Mouse (Mus musculus): ENCODE results near the gene Rps2.

The Rps2 gene

DNA sequence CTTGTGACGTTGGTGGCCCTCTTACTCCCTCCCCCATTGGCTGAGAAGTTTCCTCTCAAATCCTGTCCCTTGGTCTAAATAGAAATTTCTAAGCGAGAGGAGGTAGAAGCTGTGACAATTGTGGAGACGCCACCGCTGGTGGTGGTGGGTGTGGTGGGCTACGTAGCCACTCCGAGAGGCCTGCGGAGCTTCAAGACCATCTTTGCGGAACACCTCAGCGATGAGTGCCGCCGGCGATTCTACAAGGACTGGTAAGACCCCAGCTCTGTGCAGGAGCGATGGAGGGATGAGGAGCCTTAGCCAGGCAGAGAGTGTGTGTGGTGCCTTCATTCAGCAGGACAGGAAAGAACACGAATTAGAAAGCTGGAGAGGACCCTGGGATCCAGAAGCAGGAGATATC lies 12.9 kb downstream of the Rps2 start:
- DNase-seq (ENCODE audit: low read depth in 1 of 2, low spot score in 2 of 2): no peak

DNA sequence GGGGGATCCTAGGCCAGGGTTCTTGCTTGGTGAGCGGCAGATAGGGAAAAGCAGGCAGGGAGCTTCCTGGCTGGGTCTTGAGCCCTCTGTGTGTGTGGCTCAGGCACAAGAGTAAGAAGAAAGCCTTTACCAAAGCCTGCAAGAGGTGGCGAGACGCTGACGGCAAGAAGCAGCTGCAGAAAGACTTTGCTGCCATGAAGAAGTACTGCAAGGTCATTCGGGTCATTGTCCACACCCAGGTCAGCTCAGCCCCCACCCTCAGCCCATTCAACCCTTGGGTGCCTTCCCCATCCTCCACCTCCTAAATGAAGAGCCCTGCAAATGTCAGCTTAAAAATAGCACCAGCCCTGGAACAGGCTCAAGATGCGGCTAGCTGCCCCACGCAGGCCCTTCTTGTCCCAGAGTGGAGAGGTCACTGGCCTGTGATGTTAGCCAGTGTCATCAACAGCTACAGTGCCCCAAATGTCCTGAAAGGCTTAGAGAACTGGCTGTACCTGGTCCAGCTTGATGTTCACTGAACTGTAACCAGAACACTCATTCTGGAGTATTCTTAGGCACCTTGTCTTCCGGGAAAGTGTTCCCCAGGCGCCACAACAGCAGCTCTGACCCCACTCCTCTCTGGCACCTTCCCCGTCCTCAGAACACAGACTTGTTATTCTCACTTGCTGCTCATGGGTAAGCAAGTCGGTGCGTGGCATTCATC lies 14.5 kb downstream of the Rps2 start:
- DNase-seq (ENCODE audit: low read depth in 1 of 2, low spot score in 2 of 2): no peak

DNA sequence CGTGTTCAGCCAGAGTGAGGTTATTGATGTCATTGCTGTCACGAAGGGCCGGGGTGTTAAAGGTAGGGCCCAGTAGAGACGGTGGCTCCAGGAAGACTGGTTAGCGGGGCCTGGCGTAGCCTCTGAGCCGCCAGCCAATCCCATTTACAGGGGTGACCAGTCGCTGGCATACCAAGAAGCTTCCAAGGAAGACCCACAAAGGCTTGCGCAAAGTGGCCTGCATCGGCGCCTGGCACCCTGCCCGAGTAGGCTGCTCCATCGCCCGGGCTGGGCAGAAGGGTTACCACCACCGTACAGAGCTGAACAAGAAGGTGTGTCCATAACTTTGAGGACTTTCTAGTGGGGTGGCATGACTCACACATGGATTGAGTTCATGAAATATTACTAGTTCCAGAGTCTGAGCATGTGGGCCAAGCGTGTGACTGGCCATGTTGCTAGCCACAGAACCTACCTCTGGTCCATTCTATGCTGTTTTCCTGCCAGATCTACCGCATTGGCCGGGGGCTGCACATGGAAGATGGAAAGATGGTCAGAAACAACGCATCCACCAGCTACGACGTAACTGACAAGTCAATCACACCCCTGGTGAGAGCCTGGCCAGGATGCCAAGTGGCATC lies 15.6 kb downstream of the Rps2 start:
- no peak for DNase-seq (ENCODE audit: low read depth in 1 of 2, low spot score in 2 of 2)

DNA sequence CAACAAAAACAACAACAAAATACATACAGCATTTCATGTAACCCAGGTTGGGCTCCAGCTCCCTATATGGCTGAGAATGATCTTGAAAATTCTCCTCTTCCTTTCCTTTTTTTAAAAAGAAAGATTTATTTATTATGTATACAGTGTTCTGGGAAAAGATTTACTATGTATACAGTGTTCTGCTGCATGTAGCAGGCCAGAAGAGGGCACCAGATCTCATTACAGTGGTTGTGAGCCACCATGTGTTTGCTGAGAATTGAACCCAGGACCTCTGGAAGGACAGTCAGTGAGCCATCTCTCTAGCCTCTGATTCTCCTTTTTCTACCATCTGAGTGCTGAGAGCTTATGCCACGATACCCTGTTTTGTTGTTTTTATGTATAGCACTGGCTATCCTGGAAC lies 16.6 kb downstream of the Rps2 start:
- no peak for DNase-seq (ENCODE audit: low read depth in 1 of 2, low spot score in 2 of 2)

DNA sequence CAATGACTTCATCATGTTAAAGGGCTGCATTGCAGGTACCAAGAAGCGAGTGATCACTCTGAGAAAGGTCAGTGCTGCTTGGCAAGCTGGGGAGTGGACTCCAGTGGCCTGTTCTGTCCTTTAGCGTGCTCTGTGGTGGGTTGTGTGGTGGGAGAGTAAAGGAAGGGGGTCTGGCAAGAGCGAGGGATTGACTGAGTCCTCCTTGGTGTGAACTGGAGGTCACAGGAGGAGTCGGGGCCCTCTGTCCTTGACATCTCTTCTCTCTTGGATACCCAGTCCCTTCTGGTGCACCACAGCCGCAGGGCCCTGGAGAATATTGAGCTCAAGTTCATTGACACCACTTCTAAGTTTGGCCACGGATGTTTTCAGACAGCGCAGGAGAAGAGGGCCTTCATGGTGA lies 17.5 kb downstream of the Rps2 start:
- no peak for DNase-seq (ENCODE audit: low read depth in 1 of 2, low spot score in 2 of 2)

DNA sequence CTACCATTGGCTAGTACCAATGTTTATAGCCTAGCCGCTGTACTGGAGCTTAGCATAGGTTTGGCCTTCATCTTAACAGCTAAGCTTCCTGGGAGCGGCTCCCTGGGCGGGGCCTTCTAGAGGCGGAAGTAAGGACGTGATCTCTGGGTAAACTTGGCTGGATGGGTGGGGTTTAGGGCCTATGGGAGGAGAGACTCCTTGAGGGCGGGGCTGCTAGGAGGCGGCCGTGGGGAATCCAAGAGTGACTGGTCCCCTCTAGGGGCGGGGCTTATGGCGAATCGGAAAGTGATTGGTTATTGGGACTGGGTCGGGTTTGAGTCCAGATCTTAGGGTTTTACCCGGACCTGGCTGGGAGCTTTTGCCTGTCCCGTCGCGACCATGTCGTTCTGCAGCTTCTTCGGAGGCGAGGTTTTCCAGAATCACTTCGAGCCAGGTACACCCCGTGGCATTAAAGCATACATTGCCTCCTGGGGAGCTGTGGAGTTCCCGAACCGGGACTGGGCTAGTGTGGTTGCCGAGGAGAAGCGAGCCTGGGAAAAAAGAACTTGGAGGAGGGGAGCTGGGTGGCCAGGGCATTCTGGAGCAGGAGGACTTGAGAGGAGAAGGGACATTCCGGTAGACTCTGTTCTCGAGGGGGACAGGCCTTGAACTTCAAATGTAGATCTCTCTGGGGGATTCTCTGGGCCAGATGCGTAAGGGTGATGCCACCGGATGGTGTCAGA lies 18.6 kb downstream of the Rps2 start, which contains the start of gene Msrb1:
Gene Msrb1 (plus strand): TSS at position 313 of the 722 bp plus-strand sequence.
- DNase-seq (ENCODE audit: low read depth in 1 of 2, low spot score in 2 of 2): peak; percentile 97

DNA sequence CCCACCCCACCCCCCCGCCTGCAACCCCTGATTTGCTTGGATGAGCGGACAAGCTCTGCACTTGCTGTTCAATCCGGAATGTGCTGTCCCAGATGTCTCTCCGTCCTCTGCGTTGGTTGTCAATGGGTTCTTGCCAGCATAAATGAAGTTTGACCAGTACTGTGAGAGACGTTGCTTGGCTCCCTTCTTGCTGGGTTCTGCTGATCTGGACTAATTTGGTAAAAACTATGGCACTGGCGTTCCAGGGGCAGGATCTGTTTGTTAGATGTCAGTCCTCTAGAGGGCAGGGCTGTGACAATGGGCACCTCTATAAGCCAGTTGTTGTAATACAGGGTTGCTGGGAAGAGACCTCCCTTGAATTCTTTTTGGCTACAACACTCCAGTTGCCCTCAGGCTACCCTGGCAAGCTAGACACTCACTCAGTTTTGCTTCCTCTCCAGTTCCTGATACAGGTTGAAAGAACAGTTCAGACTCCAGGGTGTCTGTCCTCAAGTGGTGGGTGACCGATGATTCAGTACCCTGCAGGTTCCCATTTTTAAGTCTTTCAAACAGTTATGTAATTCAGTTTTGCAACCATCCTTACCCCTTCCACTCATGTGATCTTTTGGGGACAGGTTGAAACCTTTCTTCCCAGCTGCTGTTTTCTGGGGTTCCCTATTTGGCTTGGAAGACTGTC lies 19.4 kb downstream of the Rps2 start:
- DNase-seq (ENCODE audit: low read depth in 1 of 2, low spot score in 2 of 2): peak; percentile 58 to 76

DNA sequence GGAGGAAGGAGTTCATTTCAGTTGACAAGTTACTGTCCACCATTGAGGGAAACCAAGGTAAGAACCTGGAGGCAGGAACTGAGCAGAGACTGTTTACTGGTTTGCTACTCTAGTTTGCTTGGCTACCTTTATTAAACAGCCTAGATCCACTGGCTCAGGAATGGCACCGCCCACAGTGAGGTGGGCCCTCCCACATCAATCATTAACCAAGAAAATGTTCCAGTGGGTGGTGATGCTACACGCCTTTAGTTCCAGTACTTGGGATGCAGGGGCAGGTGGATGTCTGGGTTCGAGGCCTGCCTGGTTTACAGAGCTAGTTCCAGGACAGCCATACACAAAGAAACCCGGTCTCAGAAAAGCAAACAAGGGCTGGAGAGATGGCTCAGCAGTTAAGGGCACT lies 20.3 kb downstream of the Rps2 start:
- no peak for DNase-seq (ENCODE audit: low read depth in 1 of 2, low spot score in 2 of 2)

DNA sequence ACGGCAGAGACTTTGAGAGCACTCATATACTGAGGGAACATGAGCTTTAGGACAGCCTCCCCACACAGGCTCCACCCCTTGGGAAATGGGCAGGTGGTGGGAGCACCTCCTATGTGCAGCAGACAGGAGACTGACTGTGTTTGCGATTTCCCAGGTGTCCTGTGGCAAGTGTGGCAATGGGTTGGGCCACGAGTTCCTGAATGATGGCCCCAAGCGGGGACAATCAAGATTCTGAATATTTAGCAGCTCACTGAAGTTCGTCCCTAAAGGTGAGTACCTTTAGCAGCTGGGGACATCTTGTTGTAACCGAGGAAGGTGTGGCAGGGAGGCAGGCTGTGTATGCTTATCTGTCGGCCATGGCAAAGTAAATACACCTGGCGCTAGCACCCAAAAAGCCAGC lies 22.0 kb downstream of the Rps2 start:
- no peak for DNase-seq (ENCODE audit: low read depth in 1 of 2, low spot score in 2 of 2)

DNA sequence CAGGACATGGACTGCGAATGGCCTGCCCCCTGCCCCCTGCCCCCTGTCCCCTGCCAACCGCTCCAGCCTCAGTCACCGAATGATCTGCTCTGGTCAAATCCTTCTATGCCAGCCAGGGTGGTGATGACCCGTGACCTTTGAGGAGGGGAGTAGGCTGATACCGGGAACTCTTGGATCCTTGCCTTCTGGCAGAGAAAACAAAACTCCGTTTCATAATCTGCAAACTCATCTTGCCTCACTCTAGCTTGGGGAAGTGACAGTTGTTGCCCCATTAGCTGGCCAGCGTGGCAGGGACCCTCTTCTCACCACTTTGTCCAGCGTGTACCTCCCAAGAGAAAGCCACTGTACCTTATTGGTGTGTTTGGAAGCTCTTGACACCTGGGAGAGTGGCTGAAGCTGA lies 24.4 kb downstream of the Rps2 start:
- peak in 1 of 2 experiments; percentile 30 for DNase-seq (ENCODE audit: low read depth in 1 of 2, low spot score in 2 of 2)

DNA sequence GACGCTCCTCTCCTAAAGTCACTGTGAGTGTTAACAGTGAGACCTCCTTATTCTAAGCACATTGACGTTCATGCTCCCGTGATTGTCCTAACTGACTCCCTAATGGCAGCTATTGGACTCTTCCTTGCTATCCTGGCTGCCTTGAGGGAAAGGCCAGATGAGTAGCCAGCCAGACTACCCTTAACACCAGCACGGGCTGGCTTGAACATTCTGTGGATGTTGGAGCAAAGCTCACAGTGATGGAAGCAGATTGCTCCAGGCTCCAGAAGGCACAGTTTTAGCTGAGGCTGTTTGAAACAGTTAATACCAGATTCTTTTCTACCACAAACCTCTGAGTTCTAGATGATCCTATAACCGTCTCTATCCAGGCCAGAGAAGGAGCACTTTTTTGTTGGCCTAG lies 26.0 kb downstream of the Rps2 start:
- no peak for DNase-seq (ENCODE audit: low read depth in 1 of 2, low spot score in 2 of 2)

DNA sequence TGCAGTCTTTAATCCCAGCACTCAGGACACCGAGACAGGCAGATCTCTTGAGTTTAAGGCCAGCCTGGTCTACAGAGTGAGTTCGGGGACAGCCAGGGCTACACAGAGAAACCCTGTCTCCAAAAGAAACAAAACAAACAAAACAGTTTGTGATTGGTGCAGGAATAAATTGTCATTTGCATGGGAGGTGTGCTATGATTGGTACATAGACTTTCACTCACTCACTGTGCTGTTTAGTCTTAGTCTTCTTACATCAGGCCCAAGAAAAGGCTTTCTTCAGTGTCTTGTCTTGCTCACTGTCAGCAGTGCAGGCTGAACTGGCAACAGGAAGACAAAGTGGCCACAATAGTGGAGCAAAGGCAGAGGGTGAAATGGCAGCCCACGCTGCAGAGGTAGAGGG lies 26.5 kb downstream of the Rps2 start:
- DNase-seq (ENCODE audit: low read depth in 1 of 2, low spot score in 2 of 2): no peak

DNA sequence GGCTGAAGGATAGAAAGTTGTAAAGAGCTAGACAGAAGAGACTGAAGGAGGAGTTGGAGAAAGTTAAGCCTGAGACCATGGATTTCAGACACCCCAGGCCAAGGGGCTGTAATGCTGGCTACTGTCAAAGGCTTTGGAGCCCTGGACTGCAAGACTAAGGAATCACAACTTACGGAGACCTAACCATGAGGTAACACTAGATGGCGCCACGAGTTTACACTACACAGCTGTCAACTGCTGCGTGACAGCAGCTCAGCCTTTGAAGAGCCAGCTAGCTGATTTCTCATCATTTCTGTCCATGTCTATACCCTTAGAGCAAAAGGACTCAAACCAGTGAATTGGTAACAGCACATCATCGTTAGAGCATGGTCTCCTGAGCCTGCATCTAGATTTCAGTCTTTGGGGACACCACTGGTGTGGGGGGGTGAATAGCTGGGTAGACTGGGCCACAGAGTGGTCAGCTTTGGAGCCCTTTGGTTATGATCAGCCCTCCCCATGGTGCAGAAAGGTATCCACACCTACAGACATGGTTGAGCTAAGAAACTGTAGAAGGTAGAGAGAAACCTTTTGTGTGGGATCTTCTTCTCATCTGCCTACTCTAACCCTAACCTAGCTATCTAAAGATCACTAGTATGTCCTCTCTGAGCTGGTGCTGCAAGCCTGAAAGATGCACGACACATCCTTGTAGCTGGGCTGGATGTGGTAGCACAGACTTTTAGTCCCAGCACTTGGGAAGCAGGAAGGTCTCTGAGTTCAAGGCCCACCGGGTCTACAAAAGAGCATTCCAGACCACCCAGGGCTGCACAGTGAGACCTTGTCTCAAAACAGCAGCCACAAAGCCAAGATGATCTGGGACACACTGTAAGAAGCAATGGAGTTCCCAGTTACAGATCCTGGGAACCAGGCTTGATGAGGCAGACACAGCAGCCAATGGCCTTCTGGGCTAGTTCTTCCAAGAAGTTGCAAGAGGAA lies 27.9 kb downstream of the Rps2 start:
- peak; percentile 63 to 69 for DNase-seq (ENCODE audit: low read depth in 1 of 2, low spot score in 2 of 2)

DNA sequence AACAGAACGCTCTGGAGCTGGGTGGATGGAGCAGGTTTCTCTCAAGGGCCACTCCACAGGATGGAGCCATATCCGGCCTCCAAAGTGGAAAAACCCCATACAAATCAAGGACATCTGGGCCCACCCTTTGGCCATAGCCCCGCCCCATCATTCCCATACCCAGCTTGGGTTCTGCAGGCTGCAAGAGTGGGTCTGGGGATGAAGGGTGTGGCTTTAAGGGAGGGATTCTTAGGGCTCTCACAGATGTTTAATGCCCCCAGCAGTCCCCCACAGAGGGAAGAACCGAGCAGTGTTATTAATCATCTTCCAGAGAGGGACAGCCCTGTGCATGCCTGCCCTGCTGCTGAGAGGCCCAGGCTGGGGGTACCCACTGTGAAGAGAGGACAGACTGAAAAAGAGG lies 29.1 kb downstream of the Rps2 start:
- DNase-seq (ENCODE audit: low read depth in 1 of 2, low spot score in 2 of 2): no peak

DNA sequence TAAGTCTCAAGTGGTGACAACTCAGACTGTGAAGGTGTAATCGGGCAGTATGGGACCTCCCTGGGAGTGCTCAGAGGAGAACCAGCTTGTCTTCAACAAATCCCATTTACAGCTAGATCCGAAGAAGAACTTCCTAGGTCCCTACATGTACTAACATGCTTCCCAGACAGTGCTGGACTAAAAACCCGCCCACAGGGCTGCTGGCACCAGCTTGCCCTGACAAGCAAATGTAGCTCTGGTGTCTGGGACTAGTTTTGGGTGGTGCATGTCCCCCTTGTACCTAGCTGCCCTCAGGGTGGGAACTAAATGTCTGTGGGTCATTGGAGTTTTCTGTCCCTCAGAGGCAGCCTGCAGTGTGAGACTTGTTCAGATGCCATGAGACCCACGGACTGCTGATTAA lies 33.6 kb downstream of the Rps2 start:
- no peak for DNase-seq (ENCODE audit: low read depth in 1 of 2, low spot score in 2 of 2)

DNA sequence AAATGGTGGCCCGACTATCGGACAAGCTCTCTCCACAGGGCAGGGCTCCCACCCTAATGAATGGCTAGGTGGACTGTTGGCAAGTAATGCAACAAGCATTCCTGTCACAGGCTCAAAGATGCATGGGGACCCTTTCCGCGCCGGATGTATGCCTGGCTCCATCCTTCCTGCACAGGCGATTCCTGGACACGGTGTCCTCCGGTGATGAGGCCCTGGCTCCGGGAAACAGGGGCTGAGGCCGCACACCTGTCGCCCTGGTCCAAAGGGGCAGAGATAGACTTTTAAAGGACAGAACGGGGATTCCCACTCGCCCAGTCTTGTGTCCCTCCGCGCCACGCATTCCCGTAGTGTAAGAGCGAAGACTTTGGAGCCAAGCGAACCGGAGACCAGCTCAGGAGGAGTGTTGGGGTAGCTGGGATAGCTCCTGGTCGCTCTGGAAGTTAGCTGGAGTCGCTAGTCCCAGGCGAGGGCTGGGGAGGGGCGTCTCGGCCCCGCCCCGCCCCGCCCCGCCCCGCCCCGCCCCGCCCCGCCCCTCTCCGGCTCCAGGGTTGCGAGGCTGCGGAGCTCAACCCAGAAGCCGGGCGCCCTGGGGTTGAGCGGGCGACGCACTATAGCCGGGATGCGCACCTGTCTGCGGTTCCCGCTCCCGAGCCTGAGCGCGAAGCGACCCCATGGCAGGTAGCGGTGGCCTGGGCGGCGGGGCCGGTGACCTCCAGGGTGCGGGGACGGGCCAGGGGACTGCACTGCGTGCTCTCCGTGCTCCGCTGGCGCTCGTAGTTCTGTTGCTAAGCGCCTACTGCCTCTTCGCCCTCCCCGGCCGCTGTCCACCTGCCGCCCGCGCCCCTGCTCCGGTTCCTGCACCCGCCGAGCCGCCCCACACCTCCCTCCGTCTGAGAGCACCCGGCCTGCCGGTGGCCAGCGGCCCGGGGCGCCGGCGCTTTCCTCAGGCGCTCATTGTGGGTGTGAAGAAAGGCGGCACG lies 34.8 kb downstream of the Rps2 start, which contains the start of gene Hs3st6:
Gene Hs3st6 (plus strand): TSS at position 574 of the 980 bp plus-strand sequence.
- DNase-seq (ENCODE audit: low read depth in 1 of 2, low spot score in 2 of 2): no peak

DNA sequence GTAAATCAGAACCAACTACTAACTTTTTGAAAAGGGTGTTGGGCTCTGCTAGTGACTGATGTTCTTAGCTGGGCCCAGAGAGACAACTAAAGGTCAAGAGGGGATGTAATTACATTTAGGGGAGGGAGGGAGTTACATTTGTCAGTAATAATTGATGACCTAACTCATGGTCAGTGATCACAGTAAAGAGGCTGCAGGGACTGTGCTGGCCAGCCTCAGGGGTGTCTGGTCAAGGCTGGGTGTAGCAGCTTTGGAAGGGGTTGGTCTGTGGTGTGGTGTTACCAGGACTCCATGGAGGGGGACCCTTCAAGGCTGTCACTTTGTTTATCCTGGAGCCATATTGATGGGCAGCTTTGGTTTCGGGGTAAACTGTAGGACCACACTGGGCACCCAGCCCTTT lies 39.5 kb downstream of the Rps2 start:
- no peak for DNase-seq (ENCODE audit: low read depth in 1 of 2, low spot score in 2 of 2)

DNA sequence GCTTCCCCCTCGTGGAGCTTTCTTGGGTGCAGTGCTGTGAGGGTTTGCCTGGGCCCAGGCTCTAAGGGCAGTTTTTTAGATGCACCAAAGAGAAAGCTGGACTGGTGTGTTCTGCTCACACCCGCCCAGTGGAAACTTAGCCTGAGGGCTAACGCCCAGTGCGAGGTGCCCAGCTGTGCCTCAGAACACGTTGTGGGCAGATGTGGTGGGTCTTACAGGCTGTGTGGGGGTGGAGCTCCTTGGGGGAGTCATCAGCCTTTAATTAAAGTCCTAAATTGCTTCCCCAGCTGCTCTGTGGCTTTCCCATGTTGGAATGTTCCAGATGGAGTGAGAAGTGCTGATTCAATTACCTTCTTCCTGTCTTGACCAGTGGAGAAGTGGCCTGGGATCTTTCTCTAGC lies 43.2 kb downstream of the Rps2 start:
- DNase-seq (ENCODE audit: low read depth in 1 of 2, low spot score in 2 of 2): no peak
